Mouse (Mus musculus) hindbrain, embryonic 11.5 days (tissue): Measurements from ENCODE around the gene Tysnd1. TPM values are rescaled to one million over a fixed set of nuclear protein-coding genes. Genes with fewer than 3 reads are reported as not detected.

ENCODE experiments used
- ATAC-seq: fragments of 200-750 bp; cut with Nextera tagmentation; 2 replicates; pipeline ENCODE4 v1.8.0; 2017; ENCODE audit warnings: mild to moderate bottlenecking, moderate TSS enrichment, moderate library complexity; ENCODE audit not compliant: low FRiP score
- DNase-seq: peaks from one replicate; pipeline ENCODE4 v3.0.0-alpha.2; 2015; ENCODE audit warnings: low spot score
- H3K27ac ChIP-seq: fragments of 300-500 bp; sonication (generic); 2 replicates; pipeline ENCODE4 v1.5.1; 2014; ENCODE audit warnings: mild to moderate bottlenecking, low read depth, low read length
- H3K27me3 ChIP-seq: fragments of 300-500 bp; sonication (generic); 2 replicates; pipeline ENCODE4 v1.6.1; 2014; ENCODE audit warnings: mild to moderate bottlenecking, low read length, moderate library complexity, mixed read lengths; ENCODE audit not compliant: control insufficient read depth, insufficient read depth
- H3K36me3 ChIP-seq: fragments of 300-500 bp; sonication (generic); 2 replicates; pipeline ENCODE4 v1.6.1; 2014; ENCODE audit warnings: mild to moderate bottlenecking, low read length, moderate library complexity, mixed read lengths; ENCODE audit not compliant: control insufficient read depth, insufficient read depth
- H3K4me1 ChIP-seq: fragments of 300-500 bp; sonication (generic); replicated peaks from 2 replicates; pipeline ENCODE4 v1.6.1; 2014; ENCODE audit warnings: low read length, mixed read lengths; ENCODE audit not compliant: control insufficient read depth, insufficient read depth
- H3K4me2 ChIP-seq: fragments of 300-500 bp; sonication (generic); replicated peaks from 2 replicates; pipeline ENCODE4 v1.6.1; 2014; ENCODE audit warnings: mild to moderate bottlenecking, low read depth, low read length
- H3K4me3 ChIP-seq: fragments of 300-500 bp; sonication (generic); 2 replicates; pipeline ENCODE4 v1.5.1; 2014; ENCODE audit warnings: low read depth, low read length
- H3K9ac ChIP-seq: fragments of 300-500 bp; sonication (generic); 2 replicates; pipeline ENCODE4 v1.6.1; 2014; ENCODE audit warnings: low read depth, low read length
- H3K9me3 ChIP-seq: fragments of 300-500 bp; sonication (generic); 2 replicates; pipeline ENCODE4 v1.6.1; 2016; ENCODE audit warnings: low read length; ENCODE audit not compliant: control insufficient read depth
- WGBS: fragments of 180-500 bp; shearing (Covaris S2); extraction: QIAGEN DNeasy Blood & Tissue Kit; methylation state at CpG from one replicate; pipeline ENCODE4 v1.1.7; 2014; 5-methylcytosine and 5-hydroxymethylcytosine counted together
- polyA plus RNA-seq: library from polyadenylated mRNA; unstranded; fragments of >200 nt; fragmentation: Nextera tagmentation; extraction: Ambion mirVana; gene quantifications from 2 replicates; pipeline ENCODE4 v1.2.1, GENCODE M21; 2014

Tysnd1 gene
- polyA plus RNA-seq, 1 experiment from 2014 or later, result 30.7 TPM

DNA sequence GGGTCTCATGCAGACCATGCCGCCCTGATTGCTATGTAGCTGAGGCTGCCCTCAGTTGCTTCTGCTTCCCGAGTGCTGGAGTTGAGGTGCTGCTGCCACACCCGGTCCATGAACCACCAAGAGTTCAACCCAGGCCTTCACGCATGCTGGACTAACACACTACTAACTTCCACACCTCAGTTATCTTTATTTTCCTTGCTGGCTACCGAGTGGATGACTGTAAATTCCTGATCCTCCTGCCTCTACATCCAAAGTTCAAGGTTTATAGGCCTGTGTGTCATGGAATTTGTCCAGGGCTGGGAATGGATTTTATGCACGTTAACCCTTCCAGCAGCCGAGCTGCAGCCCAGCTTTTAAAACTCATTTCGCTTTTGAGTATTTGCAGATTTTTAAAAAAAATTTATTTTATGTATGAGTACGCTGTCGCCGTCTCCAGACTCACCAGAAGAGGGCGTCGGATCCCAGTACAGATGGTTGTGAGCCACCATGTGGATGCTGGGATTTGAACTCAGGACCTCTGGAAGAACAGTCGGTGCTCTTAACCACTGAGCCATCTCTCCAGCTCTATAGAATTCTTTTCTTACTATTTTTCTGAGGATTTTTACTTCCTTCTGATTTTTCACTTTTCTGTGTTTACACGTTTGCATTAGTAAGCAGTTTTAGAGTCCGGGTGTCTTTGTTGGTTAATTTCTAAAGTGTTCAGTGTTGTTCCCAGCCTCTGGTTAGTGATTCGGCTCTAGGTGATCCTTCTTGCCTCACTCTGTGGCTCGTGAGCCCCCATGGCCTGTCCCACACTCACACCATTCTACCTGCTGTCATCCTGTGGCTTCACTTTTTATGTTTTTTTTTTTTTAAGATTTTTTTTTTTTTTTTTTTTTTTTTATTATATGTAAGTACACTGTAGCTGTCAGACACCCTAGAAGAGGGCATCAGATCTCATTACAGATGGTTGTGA, 38.1 kb upstream of the Tysnd1 start:
- DNase-seq (no peak), ATAC-seq (no peak)
- no peaks in the 10 kb centered on the region for H3K9me3 ChIP-seq
- no peaks in the 10 kb centered on the region for H3K4me1 ChIP-seq
- H3K9ac ChIP-seq, result no peak overlapping the region
- H3K4me3 ChIP-seq, result no peak overlapping the region
- WGBS, result 91% methylated on average over 18 of the region's 18 CpGs
- no peak overlapping the region for H3K27ac ChIP-seq
- peaks cover 5% of the 10 kb centered on the region; the same call in 1 of the 2 replicates for H3K36me3 ChIP-seq
- no peaks in the 10 kb centered on the region for H3K27me3 ChIP-seq
- H3K4me2 ChIP-seq, result no peak overlapping the region

DNA sequence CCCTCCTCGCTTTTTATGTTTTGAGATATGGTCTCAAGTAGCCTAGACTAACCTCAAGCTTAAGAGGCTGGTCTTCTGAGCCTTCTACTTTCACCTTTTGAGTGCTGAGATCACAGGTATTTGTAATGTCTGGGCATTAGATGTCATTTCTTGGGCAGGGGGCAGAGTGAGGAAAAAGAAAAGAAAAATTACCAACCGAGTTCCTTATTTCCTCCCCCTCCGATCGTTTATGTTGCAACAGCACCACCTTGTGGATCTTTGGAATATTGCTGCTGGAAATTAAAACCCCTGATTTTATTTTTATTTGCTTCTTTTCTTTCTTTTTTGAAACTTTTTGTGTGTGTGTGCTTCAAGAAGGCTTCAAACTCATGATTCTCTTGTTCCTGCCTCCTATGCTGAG, 37.3 kb upstream of the Tysnd1 start:
- Histone ChIP-seq H3K9me3 (no peaks in the 10 kb centered on the region), H3K27ac (no peak overlapping the region), H3K4me2 (no peak overlapping the region), H3K4me3 (no peak overlapping the region), H3K4me1 (no peaks in the 10 kb centered on the region), H3K36me3 (peaks cover 5% of the 10 kb centered on the region; the same call in 1 of the 2 replicates), H3K27me3 (no peaks in the 10 kb centered on the region), H3K9ac (no peak overlapping the region)
- ATAC-seq, result no peak
- WGBS, result 30% methylated on average over 4 of the region's 4 CpGs
- peak; percentile 76 for DNase-seq

GRCm38 (mm10) chr10:61661887-61662286, 33.4 kb upstream of the Tysnd1 start:
- ATAC-seq (no peak), DNase-seq (no peak)
- H3K4me2 ChIP-seq, result no peak overlapping the region
- WGBS, result 85% methylated on average over 8 of the region's 8 CpGs
- H3K4me1 ChIP-seq, result no peaks in the 10 kb centered on the region
- H3K27ac ChIP-seq, result no peak overlapping the region
- H3K36me3 ChIP-seq, result peaks cover 7% of the 10 kb centered on the region; the same call in 1 of the 2 replicates
- H3K27me3 ChIP-seq, result no peaks in the 10 kb centered on the region
- H3K9me3 ChIP-seq, result no peaks in the 10 kb centered on the region
- H3K4me3 ChIP-seq, result no peak overlapping the region
- H3K9ac ChIP-seq, result no peak overlapping the region

GRCm38 (mm10) chr10:61662391-61662988, 32.8 kb upstream of the Tysnd1 start:
- no peaks in the 10 kb centered on the region for H3K9me3 ChIP-seq
- 82% methylated on average over 10 of the region's 10 CpGs for WGBS
- no peak overlapping the region for H3K27ac ChIP-seq
- no peak for ATAC-seq
- H3K9ac ChIP-seq, result no peak overlapping the region
- H3K36me3 ChIP-seq, result peaks cover 7% of the 10 kb centered on the region; the same call in 1 of the 2 replicates
- no peaks in the 10 kb centered on the region for H3K4me1 ChIP-seq
- H3K27me3 ChIP-seq, result no peaks in the 10 kb centered on the region
- no peak for DNase-seq
- no peak overlapping the region for H3K4me2 ChIP-seq
- H3K4me3 ChIP-seq, result no peak overlapping the region

GRCm38 (mm10) chr10:61665111-61665510, 30.2 kb upstream of the Tysnd1 start:
- no peak overlapping the region for H3K27ac ChIP-seq
- no peaks in the 10 kb centered on the region for H3K9me3 ChIP-seq
- no peaks in the 10 kb centered on the region for H3K27me3 ChIP-seq
- H3K4me1 ChIP-seq, result no peaks in the 10 kb centered on the region
- H3K9ac ChIP-seq, result no peak overlapping the region
- no peak for DNase-seq
- peaks cover 7% of the 10 kb centered on the region; the same call in 1 of the 2 replicates for H3K36me3 ChIP-seq
- 95% methylated on average over 10 of the region's 10 CpGs for WGBS
- no peak overlapping the region for H3K4me3 ChIP-seq
- H3K4me2 ChIP-seq, result no peak overlapping the region
- no peak for ATAC-seq

DNA sequence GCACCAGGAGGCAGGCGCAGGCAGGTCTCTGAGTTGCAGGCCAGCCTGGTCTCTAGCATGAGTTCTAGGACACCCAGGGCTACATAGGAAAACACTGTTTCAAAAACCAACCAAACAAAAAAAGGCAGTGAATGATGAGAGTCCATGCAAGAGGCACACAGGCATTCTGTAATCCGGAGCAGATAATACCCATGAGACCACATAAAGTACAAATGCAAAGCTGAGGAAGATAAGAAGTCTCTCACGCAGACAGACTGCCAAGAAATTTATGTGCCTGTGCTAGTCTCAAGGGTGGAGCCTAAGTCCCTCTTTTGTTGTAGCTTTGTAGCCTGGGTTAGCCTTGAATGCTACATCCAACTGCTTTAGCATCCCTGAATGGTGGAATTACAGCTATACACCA, 29.7 kb upstream of the Tysnd1 start:
- Histone ChIP-seq H3K27me3 (no peaks in the 10 kb centered on the region), H3K27ac (no peak overlapping the region), H3K4me1 (no peaks in the 10 kb centered on the region), H3K4me2 (no peak overlapping the region), H3K9me3 (no peaks in the 10 kb centered on the region), H3K9ac (no peak overlapping the region), H3K4me3 (no peak overlapping the region), H3K36me3 (peaks cover 12% of the 10 kb centered on the region)
- DNase-seq, result no peak
- WGBS, result 95% methylated on average over 3 of the region's 3 CpGs
- ATAC-seq, result no peak

DNA sequence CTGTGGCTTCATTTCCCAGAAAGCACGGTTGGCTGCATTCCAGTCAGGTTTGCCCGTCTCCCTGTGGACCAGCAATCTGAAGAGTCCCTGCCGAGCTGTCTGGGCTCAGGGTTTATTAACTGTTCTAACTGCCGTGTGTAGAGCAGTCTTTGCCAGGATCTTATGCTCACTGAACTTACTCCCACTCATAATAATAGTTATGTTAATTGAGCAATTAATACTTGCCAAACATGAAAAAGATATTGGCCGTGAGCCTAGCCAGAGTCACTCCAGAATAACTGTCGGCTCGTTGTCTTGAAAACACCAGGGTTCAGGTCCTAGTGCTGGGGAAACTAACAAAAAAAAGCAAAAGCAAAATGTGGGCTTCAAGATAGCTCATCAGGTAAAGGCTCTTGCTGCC, 26.0 kb upstream of the Tysnd1 start:
- no peaks in the 10 kb centered on the region for H3K27me3 ChIP-seq
- ATAC-seq (no peak), DNase-seq (no peak)
- no peaks in the 10 kb centered on the region for H3K9me3 ChIP-seq
- peaks cover 9% of the 10 kb centered on the region for H3K36me3 ChIP-seq
- no peak overlapping the region for H3K4me3 ChIP-seq
- whole genome bisulfite sequencing, result 69% methylated on average over 7 of the region's 7 CpGs
- H3K27ac ChIP-seq, result no peak overlapping the region
- H3K9ac ChIP-seq, result no peak overlapping the region
- no peaks in the 10 kb centered on the region for H3K4me1 ChIP-seq
- no peak overlapping the region for H3K4me2 ChIP-seq

- Histone ChIP-seq H3K9ac (no peak overlapping the region), H3K36me3 (peaks cover 12% of the 10 kb centered on the region), H3K4me1 (no peaks in the 10 kb centered on the region), H3K4me3 (no peak overlapping the region), H3K9me3 (no peaks in the 10 kb centered on the region), H3K27me3 (no peaks in the 10 kb centered on the region), H3K4me2 (no peak overlapping the region), H3K27ac (no peak overlapping the region)
- ATAC-seq (no peak), DNase-seq (no peak)
Observed at GRCm38 (mm10) chr10:61669896-61670295, 25.4 kb upstream of the Tysnd1 start.

- no peak for ATAC-seq
- Histone ChIP-seq H3K4me3 (no peak overlapping the region), H3K9me3 (no peaks in the 10 kb centered on the region), H3K27ac (no peak overlapping the region), H3K9ac (no peak overlapping the region), H3K4me1 (no peaks in the 10 kb centered on the region), H3K36me3 (peaks cover 12% of the 10 kb centered on the region), H3K27me3 (no peaks in the 10 kb centered on the region), H3K4me2 (no peak overlapping the region)
- 93% methylated on average over 3 of the region's 3 CpGs for WGBS
- DNase-seq, result no peak
Observed at GRCm38 (mm10) chr10:61670758-61671157, 24.6 kb upstream of the Tysnd1 start.
